Comparison of ENCODE assay signal across 8 mouse cellular contexts in the genomic region with DNA sequence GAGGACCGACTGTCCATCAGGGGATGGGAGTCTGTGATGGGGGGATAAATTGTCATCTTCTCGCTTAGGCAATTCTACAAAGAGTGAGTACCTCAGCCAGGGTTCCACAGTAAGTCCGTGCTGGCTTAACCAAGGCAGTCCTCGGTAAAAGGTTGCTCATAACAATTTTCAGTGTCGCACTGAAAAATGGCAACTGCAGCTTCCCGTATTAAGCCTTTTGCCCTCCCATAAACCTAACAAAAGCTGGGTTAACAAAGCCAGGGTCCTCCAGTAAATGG. TPM values are rescaled to one million over a fixed set of nuclear protein-coding genes. Genes with fewer than 3 reads are reported as not detected.
DNase-seq lines count a peak whose midpoint lies in the region; ATAC-seq lines count a peak whose summit lies in the region.

No protein-coding gene starts in this region.

- no peak overlapping the region for H3K27ac ChIP-seq in embryonic facial prominence, embryonic 12.5 days
- no peak overlapping the region for H3K27ac ChIP-seq in intestine, embryonic 16.5 days (ENCODE audit: low read length)
- no peak overlapping the region for H3K27ac ChIP-seq in neural tube, embryonic 15.5 days (replicated peaks)

- peak overlapping the region; percentile 77 for H3K4me2 ChIP-seq in embryonic facial prominence, embryonic 12.5 days (replicated peaks)
- H3K4me2 ChIP-seq in intestine, embryonic 16.5 days (ENCODE audit: low read depth, low read length), result peak overlapping the region; percentile 64
- H3K4me2 ChIP-seq in neural tube, embryonic 15.5 days, result peak overlapping the region; percentile 80

- H3K9ac ChIP-seq in embryonic facial prominence, embryonic 12.5 days, result peak overlapping the region; percentile 78
- peak overlapping the region; percentile 80 for H3K9ac ChIP-seq in intestine, embryonic 16.5 days (ENCODE audit: low read depth, low read length)
- H3K9ac ChIP-seq in neural tube, embryonic 15.5 days (replicated peaks), result peak overlapping the region; percentile 46; the same call in 1 of the 2 replicates

- no peak for DNase-seq in adrenal gland, postnatal 4 days (ENCODE audit: low spot score in 2 of 2)
- no peak for DNase-seq in cerebellum, adult 9-11 months
- no peak for DNase-seq in frontal cortex, postnatal 25 days (ENCODE audit: low spot score in 2 of 2)

- peaks cover 18% of the 10 kb centered on the region for H3K4me1 ChIP-seq in megakaryocyte, embryonic 14.5 days
- H3K4me1 ChIP-seq in embryonic facial prominence, embryonic 12.5 days, result peaks cover 4% of the 10 kb centered on the region; the same call in 1 of the 2 replicates
- peaks cover 8% of the 10 kb centered on the region for H3K4me1 ChIP-seq in intestine, embryonic 16.5 days (ENCODE audit: control insufficient read depth, insufficient read depth, low read length)
- peaks cover 14% of the 10 kb centered on the region for H3K4me1 ChIP-seq in neural tube, embryonic 15.5 days

- 0 out of 2 replicates have a peak, but pooled peaks cover under 1% of the 10 kb centered on the region for H3K9me3 ChIP-seq in megakaryocyte, embryonic 14.5 days
- H3K9me3 ChIP-seq in embryonic facial prominence, embryonic 12.5 days, result no peaks in the 10 kb centered on the region
- no peaks in the 10 kb centered on the region for H3K9me3 ChIP-seq in intestine, embryonic 16.5 days (ENCODE audit: control insufficient read depth, low read length)
- no peaks in the 10 kb centered on the region for H3K9me3 ChIP-seq in neural tube, embryonic 15.5 days (replicated peaks)

- H3K36me3 ChIP-seq in megakaryocyte, embryonic 14.5 days (replicated peaks; ENCODE audit: low read length), result peaks cover 17% of the 10 kb centered on the region
- H3K36me3 ChIP-seq in embryonic facial prominence, embryonic 12.5 days, result peaks cover 7% of the 10 kb centered on the region; the same call in 1 of the 2 replicates
- no peaks in the 10 kb centered on the region for H3K36me3 ChIP-seq in intestine, embryonic 16.5 days (ENCODE audit: control insufficient read depth, insufficient read depth, low read length)
- no peaks in the 10 kb centered on the region for H3K36me3 ChIP-seq in neural tube, embryonic 15.5 days

- peak overlapping the region; percentile 96 for H3K4me3 ChIP-seq in megakaryocyte, embryonic 14.5 days (replicated peaks)
- H3K4me3 ChIP-seq in embryonic facial prominence, embryonic 12.5 days, result peak overlapping the region; percentile 88
- peak overlapping the region; percentile 85 for H3K4me3 ChIP-seq in intestine, embryonic 16.5 days (ENCODE audit: low read length)
- H3K4me3 ChIP-seq in neural tube, embryonic 15.5 days (replicated peaks), result peak overlapping the region; percentile 83

- H3K27me3 ChIP-seq in megakaryocyte, embryonic 14.5 days (replicated peaks), result no peaks in the 10 kb centered on the region
- H3K27me3 ChIP-seq in embryonic facial prominence, embryonic 12.5 days, result no peaks in the 10 kb centered on the region
- H3K27me3 ChIP-seq in intestine, embryonic 16.5 days (replicated peaks; ENCODE audit: control insufficient read depth, insufficient read depth, low read length), result no peaks in the 10 kb centered on the region
- peaks cover 1% of the 10 kb centered on the region; the same call in 1 of the 2 replicates for H3K27me3 ChIP-seq in neural tube, embryonic 15.5 days (replicated peaks)

- 5% methylated on average over 6 of the region's 6 CpGs for WGBS in embryonic facial prominence, embryonic 12.5 days
- WGBS in intestine, embryonic 16.5 days, result 4% methylated on average over 6 of the region's 6 CpGs
- WGBS in neural tube, embryonic 15.5 days, result 6% methylated on average over 6 of the region's 6 CpGs

- no peak for ATAC-seq in megakaryocyte, adult 5-6 weeks (ENCODE audit: poor library complexity, severe bottlenecking)
- no peak for ATAC-seq in embryonic facial prominence, embryonic 12.5 days (ENCODE audit: insufficient number of reproducible peaks, insufficient read depth, low FRiP score, low TSS enrichment)
- no peak; the same call in 1 of the 2 replicates for ATAC-seq in intestine, embryonic 16.5 days
- no peak for ATAC-seq in neural tube, embryonic 15.5 days (ENCODE audit: low FRiP score)

RNA-seq across cellular contexts. Expression of gene Gins3, which starts 0.7 kb away (rescaled TPM):
- polyA plus RNA-seq in megakaryocyte, embryonic 14.5 days (2012; ENCODE audit: insufficient read depth, low replicate concordance), result 0.44 and 4.1 TPM in 2 replicates
- 12.2 and 16.9 TPM in 2 replicates for total RNA-seq in megakaryocyte, adult 5-6 weeks (2015)
- total RNA-seq in megakaryocyte, adult 5-6 weeks (2017), result 17.2 and 17.3 TPM in 2 replicates
- polyA plus RNA-seq in embryonic facial prominence, embryonic 12.5 days (2016; fragmentation: Nextera tagmentation; extraction: Ambion mirVana), result 28.5 and 29.8 TPM in 2 replicates
- 9.2 and 11.9 TPM in 2 replicates for polyA plus RNA-seq in intestine, embryonic 16.5 days (2015; fragmentation: Nextera tagmentation; extraction: Ambion mirVana)
- polyA plus RNA-seq in neural tube, embryonic 15.5 days (2015; fragmentation: Nextera tagmentation; extraction: Ambion mirVana), result 7.8 and 9.8 TPM in 2 replicates
- 1 to 10 TPM; 5.7 to 6.2 TPM for total RNA-seq in adrenal gland, postnatal 4 days (2021)

RNA-seq across cellular contexts. Expression of gene Ndrg4, which starts 42.8 kb away (rescaled TPM):
- polyA plus RNA-seq in megakaryocyte, embryonic 14.5 days (2012; ENCODE audit: insufficient read depth, low replicate concordance), result 30.6 and 36.1 TPM in 2 replicates
- not detected in 2 replicates for total RNA-seq in megakaryocyte, adult 5-6 weeks (2015)
- not detected in 2 replicates for total RNA-seq in megakaryocyte, adult 5-6 weeks (2017)
- 27.3 and 34.4 TPM in 2 replicates for polyA plus RNA-seq in embryonic facial prominence, embryonic 12.5 days (2016; fragmentation: Nextera tagmentation; extraction: Ambion mirVana)
- polyA plus RNA-seq in intestine, embryonic 16.5 days (2015; fragmentation: Nextera tagmentation; extraction: Ambion mirVana), result 14.4 and 15.3 TPM in 2 replicates
- 495 and 557 TPM in 2 replicates for polyA plus RNA-seq in neural tube, embryonic 15.5 days (2015; fragmentation: Nextera tagmentation; extraction: Ambion mirVana)
- 10 to 100 TPM; 31.5 to 43.8 TPM for total RNA-seq in adrenal gland, postnatal 4 days (2021)

RNA-seq across cellular contexts. Expression of gene Prss54, which starts 57.9 kb away (rescaled TPM):
- polyA plus RNA-seq in megakaryocyte, embryonic 14.5 days (2012; ENCODE audit: insufficient read depth, low replicate concordance), result 0.79 TPM in 1 of 2 replicates, not detected in the other
- not detected in 2 replicates for total RNA-seq in megakaryocyte, adult 5-6 weeks (2015)
- not detected in 2 replicates for total RNA-seq in megakaryocyte, adult 5-6 weeks (2017)
- not detected in 2 replicates for polyA plus RNA-seq in embryonic facial prominence, embryonic 12.5 days (2016; fragmentation: Nextera tagmentation; extraction: Ambion mirVana)
- polyA plus RNA-seq in intestine, embryonic 16.5 days (2015; fragmentation: Nextera tagmentation; extraction: Ambion mirVana), result not detected in 2 replicates
- not detected in 2 replicates for polyA plus RNA-seq in neural tube, embryonic 15.5 days (2015; fragmentation: Nextera tagmentation; extraction: Ambion mirVana)
- total RNA-seq in adrenal gland, postnatal 4 days (2021), result not detected

Comparison
In these comparisons a context has a peak if more than half of its experiments do, and no peak if none do; other contexts are left out.
1. RNA of gene Ndrg4, which starts 42.8 kb away (polyA plus RNA-seq): 495 to 557 TPM in neural tube, embryonic 15.5 days; 30.6 to 36.1 TPM in megakaryocyte, embryonic 14.5 days, 27.3 to 34.4 TPM in embryonic facial prominence, embryonic 12.5 days and 14.4 to 15.3 TPM in intestine, embryonic 16.5 days; every median in the first group is over 10 times any median in the second.
2. Peak in every context shown above with its lines, with median percentiles within 50 percentile points of each other: H3K4me3 ChIP-seq, H3K4me2 ChIP-seq and H3K9ac ChIP-seq.